In genomic region chr3:153710545-153710944, GRCm38 (mm10) we compare ENCODE assay signal across 23 mouse cellular contexts. TPM values are rescaled to one million over a fixed set of nuclear protein-coding genes. Genes with fewer than 3 reads are reported as not detected.
DNase-seq lines count a peak whose midpoint lies in the region; ATAC-seq and TF ChIP-seq lines count a peak whose summit lies in the region.
"Had no signal": no experiment of that assay in that cellular context is flagged by ENCODE, and none has a peak within 500 bp of the region (broad histone marks: within the 10 kb centered on the region; RNA-seq: fewer than 3 reads in every experiment).

No protein-coding gene starts in this region.

- H3K79me2 ChIP-seq in MEL (ENCODE audit: control insufficient read depth, insufficient read depth, low read length, poor library complexity) = peaks cover 9% of the 10 kb centered on the region

- no peak for TF ChIP-seq POLR2A in MEL (IDR thresholded peaks at IDR 0.05; ENCODE audit: control insufficient read depth in 1 of 2, insufficient read depth in 1 of 2, low read depth in 1 of 2, low read length in 2 of 2, poor library complexity in 1 of 2)

- H3K4me2 ChIP-seq in heart, embryonic 11.5 days = no peak overlapping the region
- H3K4me2 ChIP-seq in heart, embryonic 15.5 days = no peak overlapping the region
- H3K4me2 ChIP-seq in lung, embryonic 15.5 days = no peak overlapping the region
- H3K4me2 ChIP-seq: embryonic facial prominence, embryonic 15.5 days; hindbrain, embryonic 12.5 days had no signal

- no peak for TF ChIP-seq RAD21 in MEL (IDR thresholded peaks at IDR 0.05; ENCODE audit: low read depth, low read length)

- no peaks in the 10 kb centered on the region; the same call in 1 of the 2 replicates for H3K27me3 ChIP-seq in heart, embryonic 11.5 days (ENCODE audit: control insufficient read depth, insufficient read depth, low read length)
- no peaks in the 10 kb centered on the region for H3K27me3 ChIP-seq in heart, embryonic 15.5 days
- H3K27me3 ChIP-seq in lung, embryonic 15.5 days = no peaks in the 10 kb centered on the region
- no peaks in the 10 kb centered on the region for H3K27me3 ChIP-seq in MEL (ENCODE audit: control insufficient read depth in 1 of 2, insufficient read depth in 2 of 2, low read length in 2 of 2)
- H3K27me3 ChIP-seq: embryonic facial prominence, embryonic 15.5 days; hindbrain, embryonic 12.5 days had no signal

- H3K9me3 ChIP-seq in heart, embryonic 11.5 days (replicated peaks; ENCODE audit: control insufficient read depth, low read length) = peaks cover 4% of the 10 kb centered on the region; the same call in 1 of the 2 replicates
- 0 out of 2 replicates have a peak, but pooled peaks cover 3% of the 10 kb centered on the region for H3K9me3 ChIP-seq in heart, embryonic 15.5 days (replicated peaks)
- no peaks in the 10 kb centered on the region for H3K9me3 ChIP-seq in lung, embryonic 15.5 days
- no peaks in the 10 kb centered on the region for H3K9me3 ChIP-seq in MEL (replicated peaks; ENCODE audit: insufficient read depth, low read length)
- H3K9me3 ChIP-seq: embryonic facial prominence, embryonic 15.5 days had no signal

- intact Hi-C loops in heart, postnatal 25 days (cut with DNase I) = no loop called here

- peaks cover 6% of the 10 kb centered on the region for H3K4me1 ChIP-seq in heart, embryonic 11.5 days (ENCODE audit: control insufficient read depth, insufficient read depth, low read length)
- H3K4me1 ChIP-seq in heart, embryonic 15.5 days (replicated peaks) = no peaks in the 10 kb centered on the region
- peaks cover 8% of the 10 kb centered on the region for H3K4me1 ChIP-seq in lung, embryonic 15.5 days
- peaks cover 2 to 3% of the 10 kb centered on the region in 2 experiments; a peak in 1 of 4 replicates for H3K4me1 ChIP-seq in MEL (ENCODE audit: control insufficient read depth in 1 of 2, insufficient read depth in 2 of 2, low read length in 2 of 2)

- TF ChIP-seq CTCF in MEL (IDR thresholded peaks at IDR 0.05 in 2 of 3, conservative IDR thresholded peaks at IDR 0.05 in 1 of 3; ENCODE audit: control insufficient read depth in 1 of 3, insufficient read depth in 1 of 3, low read depth in 2 of 3, low read length in 3 of 3, poor library complexity in 1 of 3, severe bottlenecking in 1 of 3) = no peak

- H3K9ac ChIP-seq in heart, embryonic 11.5 days (ENCODE audit: low read depth, low read length) = no peak overlapping the region
- H3K9ac ChIP-seq in heart, embryonic 15.5 days = no peak overlapping the region
- H3K9ac ChIP-seq in lung, embryonic 15.5 days = no peak overlapping the region
- H3K9ac ChIP-seq in MEL (ENCODE audit: control insufficient read depth, low read depth, low read length, poor library complexity, severe bottlenecking) = no peak overlapping the region
- H3K9ac ChIP-seq: embryonic facial prominence, embryonic 15.5 days; hindbrain, embryonic 12.5 days had no signal

- 41% methylated on average over 1 of the region's 1 CpGs for WGBS in heart, embryonic 11.5 days (ENCODE audit: insufficient replicate concordance)
- 41% methylated on average over 1 of the region's 1 CpGs for WGBS in heart, embryonic 15.5 days
- WGBS in lung, embryonic 15.5 days = 45% methylated on average over 1 of the region's 1 CpGs

- no peak overlapping the region for H3K4me3 ChIP-seq in heart, embryonic 11.5 days (ENCODE audit: low read depth, low read length)
- no peak overlapping the region for H3K4me3 ChIP-seq in heart, embryonic 15.5 days
- H3K4me3 ChIP-seq in lung, embryonic 15.5 days = no peak overlapping the region
- no peak overlapping the region for H3K4me3 ChIP-seq in MEL (ENCODE audit: control insufficient read depth in 1 of 2, insufficient read depth in 1 of 2, low read depth in 2 of 2, low read length in 2 of 2)
- H3K4me3 ChIP-seq: embryonic facial prominence, embryonic 15.5 days; erythroblast, embryonic 14.5 days; forebrain, embryonic 10.5 days; hindbrain, embryonic 12.5 days had no signal

- DNase-seq in heart, adult 8-10 months (ENCODE audit: low spot score) = peak; percentile 33
- DNase-seq in heart, postnatal 25 days (ENCODE audit: low spot score) = no peak
- no peak for DNase-seq in lung, postnatal 10 days
- peak; percentile 19 for DNase-seq in MEL (ENCODE audit: low read depth, low spot score)
- DNase-seq in adrenal gland, adult (ENCODE audit: inconsistent age in 2 of 2, low spot score in 1 of 2) = no peak
- DNase-seq: adrenal gland, adult 8-10 months; adrenal gland, postnatal 36 days; cerebellum, adult 2 months; cerebellum, postnatal 14 days; embryo, embryonic 11 days; gastrocnemius, postnatal 10 days; heart, postnatal 4 days had no signal

- no peaks in the 10 kb centered on the region for H3K36me3 ChIP-seq in heart, embryonic 11.5 days (ENCODE audit: control insufficient read depth, insufficient read depth, low read length)
- no peaks in the 10 kb centered on the region for H3K36me3 ChIP-seq in heart, embryonic 15.5 days
- H3K36me3 ChIP-seq in lung, embryonic 15.5 days = no peaks in the 10 kb centered on the region
- peaks cover 0 to 5% of the 10 kb centered on the region in 2 experiments; a peak in 3 of 4 replicates for H3K36me3 ChIP-seq in MEL (ENCODE audit: control insufficient read depth in 1 of 2, insufficient read depth in 2 of 2, low read length in 2 of 2)
- H3K36me3 ChIP-seq: embryonic facial prominence, embryonic 15.5 days; hindbrain, embryonic 12.5 days had no signal

- peak; percentile 41 to 42; a peak in 3 of 4 replicates for TF ChIP-seq EP300 in MEL (IDR thresholded peaks at IDR 0.05; ENCODE audit: low read depth in 1 of 2, low read length in 2 of 2)

- no peak for ATAC-seq in heart, embryonic 11.5 days (replicated peaks; ENCODE audit: insufficient number of reproducible peaks, low FRiP score, low TSS enrichment)
- no peak for ATAC-seq in heart, embryonic 15.5 days (replicated peaks; ENCODE audit: insufficient number of reproducible peaks, insufficient read depth, low FRiP score, low read depth)
- no peak for ATAC-seq in lung, embryonic 15.5 days (ENCODE audit: borderline replicate concordance, extremely low read depth, low FRiP score, low TSS enrichment)
- ATAC-seq: forebrain, embryonic 14.5 days; hindbrain, embryonic 16.5 days; inflammation-experienced regulatory T-cells, adult 6 months; intestine, postnatal 0 days had no signal

- H3K27ac ChIP-seq in heart, embryonic 11.5 days (ENCODE audit: low read depth, low read length) = no peak overlapping the region
- H3K27ac ChIP-seq in heart, embryonic 15.5 days = peak overlapping the region; percentile 26; the same call in 1 of the 2 replicates
- peak overlapping the region; percentile 8; the same call in 1 of the 2 replicates for H3K27ac ChIP-seq in lung, embryonic 15.5 days
- no peak overlapping the region for H3K27ac ChIP-seq in MEL (ENCODE audit: control insufficient read depth, low read depth, low read length)
- H3K27ac ChIP-seq: embryonic facial prominence, embryonic 15.5 days; forebrain, embryonic 10.5 days; hindbrain, embryonic 12.5 days had no signal

TF ChIP-seq in MEL, 35 proteins besides CTCF, POLR2A, EP300 and RAD21:
- no peak for TF ChIP-seq KAT2A (conservative IDR thresholded peaks at IDR 0.05; ENCODE audit: low read depth, low read length)
- peak; percentile 55 for TF ChIP-seq GATA1 (IDR thresholded peaks at IDR 0.05; ENCODE audit: low read depth, low read length)
- TF ChIP-seq TAL1 (IDR thresholded peaks at IDR 0.05; ENCODE audit: low read length) = no peak
- TF ChIP-seq RCOR1 (IDR thresholded peaks at IDR 0.05; ENCODE audit: low read depth, low read length) = peak; percentile 97
- 0 out of 2 replicates have a peak, but pooled peaks have one; percentile 18 for TF ChIP-seq SIN3A (IDR thresholded peaks at IDR 0.05; ENCODE audit: low read length)
- TF ChIP-seq ETS1 (IDR thresholded peaks at IDR 0.05; ENCODE audit: low read depth, low read length) = peak; percentile 52; the same call in 1 of the 2 replicates
- TF ChIP-seq MEF2A (IDR thresholded peaks at IDR 0.05; ENCODE audit: extremely low read depth, insufficient replicate concordance, low read depth, low read length, poor library complexity, severe bottlenecking) = no peak
- peak; percentile 57; the same call in 1 of the 2 replicates for TF ChIP-seq MXI1 (IDR thresholded peaks at IDR 0.05; ENCODE audit: low read depth, low read length)
- TF ChIP-seq TCF12 (IDR thresholded peaks at IDR 0.05; ENCODE audit: low read depth, low read length) = peak; percentile 40; the same call in 1 of the 2 replicates

RNA-seq across cellular contexts. Expression of gene St6galnac3, which starts 14.4 kb away (rescaled TPM):
- 1 to 10 TPM; 4.0 to 6.3 (median 5.7) TPM for total RNA-seq in heart, adult 8-10 months (2022)
- polyA plus RNA-seq in heart, embryonic 11.5 days (2014; fragmentation: Nextera tagmentation; extraction: Ambion mirVana) = 29.6 and 33.6 TPM in 2 replicates
- 15.8 and 25.5 TPM in 2 replicates for polyA plus RNA-seq in heart, embryonic 15.5 days (2015; fragmentation: Nextera tagmentation; extraction: Ambion mirVana)
- 1 to 10 TPM; 4.4 to 7.5 TPM for total RNA-seq in heart, postnatal 25 days (2021)
- polyA plus RNA-seq in lung, embryonic 15.5 days (2015; fragmentation: Nextera tagmentation; extraction: Ambion mirVana) = 29.3 and 31.9 TPM in 2 replicates
- total RNA-seq in MEL (2012; rRNA removed) = 7.8 and 10.0 TPM in 2 replicates
- polyA plus RNA-seq in MEL (2012; ENCODE audit: insufficient read depth in 1 of 2, insufficient read length in 2 of 2, low read depth in 1 of 2, low replicate concordance in 2 of 2, missing spikeins in 1 of 2) = 10 to 100 TPM in 1 of 2 experiments, not detected in 1; 11.4 TPM

Comparison
In these comparisons a context has a peak if more than half of its experiments do, and no peak if none do; other contexts are left out.
1. DNase-seq: peak in heart, adult 8-10 months (single experiment) and MEL (single experiment); none in heart, postnatal 25 days (single experiment), lung, postnatal 10 days (single experiment) and adrenal gland, adult (0 of 2).
2. H3K27ac ChIP-seq: peak in heart, embryonic 15.5 days (single experiment) and lung, embryonic 15.5 days (single experiment); none in heart, embryonic 11.5 days (single experiment) and MEL (single experiment).